In the genomic region with DNA sequence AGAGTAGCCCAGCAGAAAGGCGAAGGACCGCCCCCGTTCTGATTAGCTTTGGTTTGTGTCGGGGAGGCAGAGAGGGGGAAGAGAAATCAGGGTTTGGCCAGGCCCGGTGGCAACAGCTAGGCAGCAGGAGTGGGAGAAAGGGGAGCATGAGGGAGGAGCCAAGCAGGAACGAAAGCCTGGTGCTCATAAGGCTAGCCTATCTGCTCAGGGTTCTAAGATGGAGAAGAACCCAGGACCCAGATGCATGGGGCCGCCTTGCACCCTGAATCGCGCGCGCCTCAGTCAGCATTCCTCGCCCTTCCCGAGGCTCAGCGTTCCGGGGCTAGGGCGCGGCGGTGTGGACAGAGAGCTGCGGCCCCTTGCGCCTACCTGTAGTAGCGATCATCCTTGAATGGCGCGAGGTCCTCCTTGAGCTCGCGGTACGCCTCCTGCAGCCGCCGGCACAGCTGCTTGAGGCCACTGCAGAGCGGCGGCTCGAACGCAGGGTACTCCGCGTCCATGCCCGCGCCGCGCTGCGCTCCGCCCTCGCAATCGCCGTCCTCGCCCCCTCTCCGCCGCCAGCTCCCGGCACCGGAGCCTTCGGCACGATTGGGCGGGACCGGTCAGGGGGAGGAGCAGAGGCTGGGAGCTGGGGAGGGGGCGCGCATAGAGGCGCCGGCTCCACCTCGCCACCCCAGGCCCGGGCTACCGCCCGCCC, we compare ENCODE assay signal across 8 mouse cellular contexts. TPM values are rescaled to one million over a fixed set of nuclear protein-coding genes. Genes with fewer than 3 reads are reported as not detected.
DNase-seq lines count a peak whose midpoint lies in the region; ATAC-seq and TF ChIP-seq lines count a peak whose summit lies in the region.
"Not testable (repeated sequence)": the region's sequence is repeated elsewhere in the genome, so short reads cannot be mapped to it uniquely, and the experiment has no call there.

No protein-coding gene starts in this region.

- H3K36me3 ChIP-seq in embryonic facial prominence, embryonic 14.5 days (ENCODE audit: control insufficient read depth, insufficient read depth, low read length); forebrain, embryonic 16.5 days (ENCODE audit: control insufficient read depth, insufficient read depth); hindbrain, embryonic 14.5 days (replicated peaks; ENCODE audit: control insufficient read depth, insufficient read depth); kidney, embryonic 14.5 days (ENCODE audit: control insufficient read depth, insufficient read depth, low read length); lung, embryonic 14.5 days (ENCODE audit: insufficient read depth); midbrain, embryonic 16.5 days (ENCODE audit: control insufficient read depth, insufficient read depth, low read length); stomach, embryonic 16.5 days (ENCODE audit: control insufficient read depth, insufficient read depth, low read length): not testable (repeated sequence)

- not testable (repeated sequence) for H3K4me3 ChIP-seq in embryonic facial prominence, embryonic 14.5 days (ENCODE audit: low read depth, low read length); kidney, embryonic 14.5 days (ENCODE audit: low read length); lung, embryonic 14.5 days (ENCODE audit: low read depth, low read length); stomach, embryonic 16.5 days (replicated peaks; ENCODE audit: low read length)
- peak overlapping the region; percentile 27 for H3K4me3 ChIP-seq in forebrain, embryonic 16.5 days (replicated peaks; ENCODE audit: low read length)
- H3K4me3 ChIP-seq in hindbrain, embryonic 14.5 days (replicated peaks; ENCODE audit: low read length) = peak overlapping the region; percentile 28
- peak overlapping the region; percentile 36 for H3K4me3 ChIP-seq in midbrain, embryonic 16.5 days (ENCODE audit: low read depth, low read length)

- not testable (repeated sequence) for H3K27ac ChIP-seq in embryonic facial prominence, embryonic 14.5 days (replicated peaks; ENCODE audit: low read depth, low read length); forebrain, embryonic 16.5 days (ENCODE audit: low read length); hindbrain, embryonic 14.5 days; kidney, embryonic 14.5 days (ENCODE audit: low read depth, low read length); lung, embryonic 14.5 days (ENCODE audit: low read depth); midbrain, embryonic 16.5 days (ENCODE audit: low read length); stomach, embryonic 16.5 days (ENCODE audit: low read length)

- H3K9me3 ChIP-seq in embryonic facial prominence, embryonic 14.5 days (ENCODE audit: control insufficient read depth, low read length); forebrain, embryonic 16.5 days (ENCODE audit: control insufficient read depth, low read length); hindbrain, embryonic 14.5 days (ENCODE audit: control insufficient read depth, low read length); kidney, embryonic 14.5 days (ENCODE audit: control insufficient read depth, low read length); lung, embryonic 14.5 days (ENCODE audit: low read depth, low read length); midbrain, embryonic 16.5 days (replicated peaks; ENCODE audit: control insufficient read depth, low read length, poor library complexity, severe bottlenecking); stomach, embryonic 16.5 days (replicated peaks; ENCODE audit: control insufficient read depth, low read length): not testable (repeated sequence)

- not testable (repeated sequence) for H3K9ac ChIP-seq in embryonic facial prominence, embryonic 14.5 days (ENCODE audit: low read depth, low read length); forebrain, embryonic 16.5 days (replicated peaks; ENCODE audit: low read depth, low read length); kidney, embryonic 14.5 days (ENCODE audit: low read depth, low read length); lung, embryonic 14.5 days; stomach, embryonic 16.5 days (ENCODE audit: low read length)
- H3K9ac ChIP-seq in hindbrain, embryonic 14.5 days = peak overlapping the region; percentile 52; the same call in 1 of the 2 replicates
- H3K9ac ChIP-seq in midbrain, embryonic 16.5 days (ENCODE audit: low read depth, low read length) = peak overlapping the region; percentile 46

- not testable (repeated sequence) for H3K27me3 ChIP-seq in embryonic facial prominence, embryonic 14.5 days (replicated peaks; ENCODE audit: control insufficient read depth, insufficient read depth, low read length); forebrain, embryonic 16.5 days (replicated peaks; ENCODE audit: control insufficient read depth, insufficient read depth, low read length); hindbrain, embryonic 14.5 days (ENCODE audit: control insufficient read depth, insufficient read depth, low read length); kidney, embryonic 14.5 days (ENCODE audit: control insufficient read depth, insufficient read depth, low read length); lung, embryonic 14.5 days (ENCODE audit: insufficient read depth, low read length); midbrain, embryonic 16.5 days (ENCODE audit: control insufficient read depth, insufficient read depth, low read depth, low read length); stomach, embryonic 16.5 days (ENCODE audit: control insufficient read depth, insufficient read depth, low read length)

- peak; percentile 27 for ATAC-seq in embryonic facial prominence, embryonic 14.5 days (ENCODE audit: low read depth)
- peak; percentile 83 for ATAC-seq in forebrain, embryonic 16.5 days
- peak; percentile 79 for ATAC-seq in hindbrain, embryonic 14.5 days (ENCODE audit: low FRiP score)
- peak; percentile 45 for ATAC-seq in kidney, embryonic 14.5 days (ENCODE audit: low FRiP score, low TSS enrichment)
- 0 out of 2 replicates have a peak, but pooled peaks have one; percentile 12 for ATAC-seq in lung, embryonic 14.5 days (ENCODE audit: insufficient read depth)
- ATAC-seq in midbrain, embryonic 16.5 days = peak; percentile 79
- ATAC-seq in stomach, embryonic 16.5 days (ENCODE audit: insufficient read depth, low FRiP score) = peak; percentile 12; the same call in 1 of the 2 replicates

- DNase-seq in cerebellum, adult 18-20 months = peak; percentile 21 to 46
- DNase-seq in embryonic facial prominence, embryonic 14.5 days (ENCODE audit: low spot score); hindbrain, embryonic 14.5 days (ENCODE audit: low spot score); lung, embryonic 14.5 days: not testable (repeated sequence)

- not testable (repeated sequence) for TF ChIP-seq CTCF in lung, embryonic 14.5 days (IDR thresholded peaks at IDR 0.05; ENCODE audit: low read depth)

- not testable (repeated sequence) for H3K4me2 ChIP-seq in embryonic facial prominence, embryonic 14.5 days (ENCODE audit: low read depth, low read length); kidney, embryonic 14.5 days (replicated peaks; ENCODE audit: low read depth, low read length); lung, embryonic 14.5 days; stomach, embryonic 16.5 days (ENCODE audit: low read depth, low read length)
- 0 out of 2 replicates have a peak overlapping the region, but pooled peaks have one; percentile 24 for H3K4me2 ChIP-seq in forebrain, embryonic 16.5 days (ENCODE audit: low read length)
- peak overlapping the region; percentile 43 for H3K4me2 ChIP-seq in hindbrain, embryonic 14.5 days (replicated peaks)
- peak overlapping the region; percentile 41 for H3K4me2 ChIP-seq in midbrain, embryonic 16.5 days (ENCODE audit: low read length)

- WGBS in embryonic facial prominence, embryonic 14.5 days = 7% methylated on average over 5 of the region's 60 CpGs
- WGBS in forebrain, embryonic 16.5 days = 0% methylated on average over 2 of the region's 60 CpGs
- WGBS in hindbrain, embryonic 14.5 days = 0% methylated on average over 5 of the region's 60 CpGs
- WGBS in kidney, embryonic 14.5 days = 0% methylated on average over 3 of the region's 60 CpGs
- WGBS in lung, embryonic 14.5 days = 8% methylated on average over 6 of the region's 60 CpGs
- WGBS in midbrain, embryonic 16.5 days = 0% methylated on average over 4 of the region's 60 CpGs
- WGBS in stomach, embryonic 16.5 days = 3% methylated on average over 3 of the region's 60 CpGs

- not testable (repeated sequence) for H3K4me1 ChIP-seq in embryonic facial prominence, embryonic 14.5 days (ENCODE audit: control insufficient read depth, insufficient read depth, low read length); forebrain, embryonic 16.5 days (replicated peaks; ENCODE audit: control insufficient read depth, insufficient read depth, low read length); hindbrain, embryonic 14.5 days (replicated peaks; ENCODE audit: control insufficient read depth, insufficient read depth, low read length); kidney, embryonic 14.5 days (ENCODE audit: control insufficient read depth, insufficient read depth, low read length); lung, embryonic 14.5 days (ENCODE audit: insufficient read depth); midbrain, embryonic 16.5 days (ENCODE audit: control insufficient read depth, insufficient read depth, low read length); stomach, embryonic 16.5 days (ENCODE audit: control insufficient read depth, insufficient read depth, low read length)

RNA-seq across cellular contexts. Expression of a gene that starts 3.9 kb away (rescaled TPM):
- 14.4 and 15.2 TPM in 2 replicates for polyA plus RNA-seq in embryonic facial prominence, embryonic 14.5 days (2014; fragmentation: Nextera tagmentation; extraction: Ambion mirVana)
- polyA plus RNA-seq in forebrain, embryonic 16.5 days (2015; fragmentation: Nextera tagmentation; extraction: Ambion mirVana) = 38.2 and 42.6 TPM in 2 replicates
- 51.3 and 51.5 TPM in 2 replicates for polyA plus RNA-seq in hindbrain, embryonic 14.5 days (2014; fragmentation: Nextera tagmentation; extraction: Ambion mirVana)
- 17.5 and 20.2 TPM in 2 replicates for polyA plus RNA-seq in kidney, embryonic 14.5 days (2014; fragmentation: Nextera tagmentation; extraction: Ambion mirVana)
- polyA plus RNA-seq in lung, embryonic 14.5 days (2014; fragmentation: Nextera tagmentation; extraction: Ambion mirVana) = 18.7 and 19.0 TPM in 2 replicates
- 55.3 and 57.3 TPM in 2 replicates for polyA plus RNA-seq in midbrain, embryonic 16.5 days (2015; fragmentation: Nextera tagmentation; extraction: Ambion mirVana)
- 13.1 and 13.8 TPM in 2 replicates for polyA plus RNA-seq in stomach, embryonic 16.5 days (2015; fragmentation: Nextera tagmentation; extraction: Ambion mirVana)

Comparison
In these comparisons a context has a peak if more than half of its experiments do, and no peak if none do; other contexts are left out.
1. ATAC-seq: peak in every context shown above with its lines; median percentile 83 in forebrain, embryonic 16.5 days; 79 in hindbrain, embryonic 14.5 days; 79 in midbrain, embryonic 16.5 days; 45 in kidney, embryonic 14.5 days; 27 in embryonic facial prominence, embryonic 14.5 days; 12 in lung, embryonic 14.5 days; 12 in stomach, embryonic 16.5 days.